Mouse (Mus musculus) megakaryocyte progenitor cell, adult 5-6 weeks (primary cell): ENCODE data around the gene Lrrc8d. TPM values are rescaled to one million over a fixed set of nuclear protein-coding genes. Genes with fewer than 3 reads are reported as not detected.

Experiments used
- ATAC-seq: replicated peaks from 2 replicates; pipeline ENCODE4 v1.8.0; 2016; ENCODE audit warnings: mild to moderate bottlenecking, moderate TSS enrichment, inconsistent platforms; ENCODE audit not compliant: poor library complexity
- total RNA-seq, 2 experiments: library from RNA; stranded (forward) in 1 of 2; stranded (reverse) in 1 of 2; fragments of 157-497, 149-512 nt in 1 of 2; fragments of 200-1000 nt in 1 of 2; gene quantifications; 2 replicates each; pipeline versions ENCODE4 v1.2.3 to v1.2.4; 2015 to 2017

Lrrc8d gene
- total RNA-seq, 2 experiments from 2014 or later = 14.2 to 44.9 TPM

DNA sequence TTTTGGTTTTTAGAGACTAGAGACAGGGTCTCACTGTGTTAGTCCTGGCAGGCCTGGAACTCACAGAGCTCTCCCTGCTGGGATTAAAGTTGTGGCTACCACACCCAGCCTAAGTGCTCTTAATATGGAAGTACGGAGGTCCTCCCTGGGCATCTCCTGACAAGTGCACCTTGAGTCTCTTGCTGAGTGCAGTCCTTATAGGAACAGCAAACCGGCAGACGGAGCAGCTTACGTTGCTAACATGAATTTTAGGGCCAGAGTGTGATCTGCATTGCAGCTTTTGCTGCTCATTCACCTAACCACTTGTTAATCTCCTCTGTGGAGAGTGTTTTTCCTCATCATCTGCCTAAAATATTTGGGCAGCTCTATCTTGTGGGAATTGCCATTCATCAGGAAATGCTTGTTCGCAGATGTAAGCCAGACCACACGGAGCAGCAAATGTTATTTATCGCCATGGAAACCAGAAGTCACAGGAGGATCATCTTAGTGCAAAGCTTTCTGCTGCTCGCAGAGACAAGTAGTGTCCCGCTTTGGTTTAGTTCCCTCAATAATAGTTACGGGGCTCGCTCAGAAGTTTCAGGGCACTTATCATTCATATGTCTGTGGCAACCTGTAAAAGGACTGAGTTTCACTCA, 62.2 kb downstream of the Lrrc8d start:
- ATAC-seq = no peak

DNA sequence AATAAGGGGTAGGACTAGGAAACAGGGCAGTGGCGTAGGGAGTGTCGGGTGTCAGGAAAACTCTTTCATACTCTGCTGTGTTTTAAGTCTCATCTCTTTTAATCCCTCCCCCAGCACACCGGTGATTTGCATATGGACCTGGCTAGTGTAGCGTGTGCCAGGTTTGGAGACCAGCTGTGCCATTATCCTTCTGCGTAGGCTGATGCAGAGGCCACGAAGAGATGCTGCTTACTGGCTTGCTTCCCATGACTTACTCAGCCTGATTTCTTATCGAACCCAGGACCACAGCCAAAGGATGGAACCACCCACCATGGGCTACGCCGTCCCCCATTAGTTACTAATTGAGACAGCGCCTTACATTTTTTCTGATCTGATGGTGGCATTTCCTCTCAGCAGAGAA, 64.6 kb downstream of the Lrrc8d start:
- ATAC-seq = no peak

- ATAC-seq = no peak
Measured at GRCm38 (mm10) chr5:105765386-105765785, 65.6 kb downstream of the Lrrc8d start.

DNA sequence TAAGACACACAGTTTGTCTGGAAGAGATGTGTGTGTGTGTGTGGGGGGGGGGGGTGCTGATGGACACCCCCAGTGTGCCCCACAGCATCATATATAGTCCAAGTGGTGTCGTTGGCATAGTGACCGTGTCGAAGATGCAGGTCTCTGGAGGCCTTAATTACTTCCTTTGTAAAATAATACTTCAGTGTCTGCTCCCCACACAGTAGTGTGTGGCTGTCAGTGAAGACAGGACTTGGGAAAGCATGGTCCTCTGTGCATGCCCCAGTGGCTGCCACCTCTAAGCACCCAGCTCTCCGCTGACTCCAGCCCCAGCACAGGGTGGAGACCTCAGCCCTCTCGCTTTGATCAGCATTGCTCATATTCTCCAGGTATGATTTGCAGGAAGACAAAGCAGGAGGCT, 76.6 kb downstream of the Lrrc8d start:
- ATAC-seq = no peak

- no peak for ATAC-seq
Measured at GRCm38 (mm10) chr5:105776978-105777593, 77.3 kb downstream of the Lrrc8d start.

DNA sequence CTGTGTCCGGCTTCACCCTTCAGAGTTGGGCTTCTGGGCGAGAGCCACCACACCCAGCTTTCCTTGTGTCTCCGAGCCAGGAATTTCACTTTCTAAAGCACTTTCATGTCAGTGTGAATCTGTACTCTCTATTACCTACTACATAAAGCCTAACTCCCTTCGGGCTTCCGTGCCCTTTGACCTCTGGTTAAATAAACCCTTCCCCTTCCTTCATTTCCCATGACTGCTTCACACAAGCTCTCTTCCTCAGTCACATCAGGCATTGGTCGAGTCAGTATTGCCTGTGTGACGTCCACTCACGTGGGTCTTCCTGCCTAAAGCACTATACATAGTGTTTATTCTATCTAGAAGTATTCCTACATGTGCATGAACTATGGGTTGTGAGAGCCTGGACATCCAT, 77.9 kb downstream of the Lrrc8d start:
- no peak for ATAC-seq

GRCm38 (mm10) chr5:105778189-105778588, 78.4 kb downstream of the Lrrc8d start:
- no peak for ATAC-seq

- no peak for ATAC-seq
Measured at GRCm38 (mm10) chr5:105778723-105779122, 79.0 kb downstream of the Lrrc8d start.

GRCm38 (mm10) chr5:105779331-105779730, 79.6 kb downstream of the Lrrc8d start:
- ATAC-seq = no peak

- no peak for ATAC-seq
Measured at GRCm38 (mm10) chr5:105783848-105784247, 84.1 kb downstream of the Lrrc8d start.

DNA sequence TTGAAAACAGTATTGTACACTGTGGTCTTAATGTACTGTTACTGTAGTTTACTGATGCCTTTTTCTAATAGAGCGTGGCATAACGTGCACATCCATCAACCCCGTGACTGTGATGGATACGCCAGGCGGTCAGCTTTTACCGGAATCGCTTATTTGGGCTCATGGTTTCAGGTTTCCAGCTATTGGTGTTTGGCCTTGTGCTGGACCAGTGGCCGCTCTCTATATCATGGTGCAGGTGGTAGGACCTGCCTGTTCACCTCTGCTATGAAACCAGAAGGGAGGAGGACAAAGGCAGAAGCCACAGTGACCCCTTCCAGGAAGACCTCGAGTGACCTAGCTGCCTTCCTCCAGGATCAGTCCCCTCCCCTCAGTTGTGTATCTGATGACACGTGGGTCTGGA, 85.0 kb downstream of the Lrrc8d start:
- no peak for ATAC-seq

GRCm38 (mm10) chr5:105787577-105787976, 87.8 kb downstream of the Lrrc8d start:
- ATAC-seq = no peak

- peak; percentile 62 for ATAC-seq
Measured at GRCm38 (mm10) chr5:105789801-105790200, 90.0 kb downstream of the Lrrc8d start.

- ATAC-seq = no peak
Measured at GRCm38 (mm10) chr5:105792331-105792801, 92.6 kb downstream of the Lrrc8d start.

DNA sequence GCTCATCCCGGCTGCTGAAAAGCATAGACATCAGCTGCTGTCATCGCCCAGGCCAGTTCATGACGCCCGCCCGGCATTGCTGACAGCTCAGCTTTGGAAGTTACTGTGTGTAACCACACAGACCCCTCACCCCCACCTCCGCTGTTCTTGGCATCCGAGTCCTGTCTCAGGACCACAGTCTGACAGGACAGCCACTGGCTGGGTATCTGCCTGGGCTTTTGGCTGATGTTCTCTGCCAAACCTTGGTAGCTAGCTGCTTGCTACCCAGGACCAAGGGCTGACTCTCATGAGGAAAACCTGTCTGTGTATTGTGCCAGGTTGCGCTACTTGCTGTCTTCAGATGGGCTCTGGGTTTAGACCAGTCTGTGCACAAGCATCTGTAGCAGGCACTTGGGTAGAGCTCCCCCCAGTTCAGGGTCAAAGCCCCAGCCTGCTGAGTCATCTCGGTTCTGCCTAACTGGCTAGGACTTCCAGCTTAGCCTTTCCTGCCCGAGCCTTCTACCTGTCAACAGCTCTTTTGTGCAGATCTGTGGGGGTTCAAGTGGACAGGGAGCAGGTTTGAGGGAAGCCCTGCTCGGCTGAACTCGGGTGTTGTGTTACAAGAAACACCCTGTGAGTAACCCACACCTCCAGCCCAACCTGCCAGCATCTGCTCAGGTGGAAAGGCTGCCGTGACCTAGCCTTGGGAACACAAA, 93.2 kb downstream of the Lrrc8d start:
- peak; percentile 42 for ATAC-seq

DNA sequence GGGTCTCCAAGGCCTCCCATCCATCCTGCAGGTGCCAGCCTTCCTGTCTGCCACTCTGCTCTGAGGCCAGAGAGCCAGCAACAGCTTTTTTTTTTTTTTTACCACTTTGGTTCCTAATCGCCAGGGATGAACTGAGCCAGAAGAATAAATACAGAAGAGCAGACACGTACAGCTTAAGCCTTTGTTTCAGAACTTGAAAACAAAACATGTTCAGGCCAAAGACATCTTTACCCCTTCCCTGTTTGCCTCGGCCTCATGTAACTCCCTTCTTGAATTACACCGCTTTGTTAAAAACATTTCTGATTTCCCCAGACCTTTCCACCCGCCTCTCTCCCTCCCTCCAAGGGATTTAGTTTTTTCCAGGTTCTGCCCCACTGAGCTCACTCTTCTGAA, 93.8 kb downstream of the Lrrc8d start:
- no peak for ATAC-seq

- 0 out of 2 replicates have a peak, but pooled peaks have one; percentile 16 for ATAC-seq
Measured at GRCm38 (mm10) chr5:105798421-105798820, 98.7 kb downstream of the Lrrc8d start.

DNA sequence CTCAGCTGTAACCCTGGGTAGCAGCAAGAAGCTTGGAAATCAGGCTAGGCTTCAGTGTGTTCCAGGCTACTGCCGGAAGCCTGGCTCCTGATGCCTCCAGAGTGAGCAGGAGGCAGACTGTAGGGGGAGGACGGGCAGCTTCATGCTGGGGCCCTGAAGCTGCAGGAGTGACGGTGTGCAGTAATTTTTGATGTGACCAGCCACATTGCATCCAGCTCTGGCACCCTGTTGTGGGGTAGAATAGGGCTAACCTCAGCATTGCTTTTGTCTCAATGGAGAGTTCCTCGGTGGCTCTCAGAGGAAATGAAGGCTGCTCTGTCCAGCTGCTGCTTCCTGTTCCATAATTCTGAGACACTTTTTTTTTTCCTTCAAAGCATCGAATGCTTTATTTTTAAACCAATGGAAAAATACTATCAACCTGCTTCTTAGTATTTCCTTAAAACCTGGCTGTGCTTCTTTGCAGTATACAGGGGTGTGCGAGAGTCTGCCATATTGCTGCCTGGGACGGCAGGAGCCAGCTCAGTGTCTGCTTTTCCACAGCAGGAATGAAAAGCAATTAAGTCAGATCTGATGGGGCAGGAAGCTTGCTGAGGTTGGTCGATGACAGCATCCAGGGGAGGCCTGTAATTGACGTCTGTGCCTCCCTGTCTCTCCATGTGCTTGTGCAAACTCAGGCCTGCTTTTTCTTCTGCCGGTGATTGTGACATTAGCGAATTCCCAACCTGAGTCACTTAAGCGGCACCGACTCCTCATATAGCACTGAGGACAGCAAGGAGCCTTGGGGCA, 100.3 kb downstream of the Lrrc8d start:
- ATAC-seq = peak; percentile 56

- no peak for ATAC-seq
Measured at GRCm38 (mm10) chr5:105801031-105801529, 101.3 kb downstream of the Lrrc8d start.

GRCm38 (mm10) chr5:105805955-105806354, 106.2 kb downstream of the Lrrc8d start:
- no peak for ATAC-seq

- ATAC-seq = peak; percentile 77
Measured at GRCm38 (mm10) chr5:105807461-105807860, 107.7 kb downstream of the Lrrc8d start.
